Mouse (Mus musculus): ENCODE data around the gene Dkk3. TPM values are rescaled to one million over a fixed set of nuclear protein-coding genes. Genes with fewer than 3 reads are reported as not detected.
"Not testable (repeated sequence)": the region's sequence is repeated elsewhere in the genome, so short reads cannot be mapped to it uniquely, and the experiment has no call there.

Gene Dkk3
- total RNA-seq, 2 experiments from 2014 or later: not detected

- ATAC-seq (replicated peaks; ENCODE audit: poor library complexity): no peak
Measured at GRCm38 (mm10) chr7:112169955-112170692, 11.3 kb upstream of the Dkk3 start.

GRCm38 (mm10) chr7:112165593-112165992, 6.7 kb upstream of the Dkk3 start:
- no peak for ATAC-seq (replicated peaks; ENCODE audit: poor library complexity)

GRCm38 (mm10) chr7:112165032-112165431, 6.2 kb upstream of the Dkk3 start:
- not testable (repeated sequence) for ATAC-seq (replicated peaks; ENCODE audit: poor library complexity)

DNA sequence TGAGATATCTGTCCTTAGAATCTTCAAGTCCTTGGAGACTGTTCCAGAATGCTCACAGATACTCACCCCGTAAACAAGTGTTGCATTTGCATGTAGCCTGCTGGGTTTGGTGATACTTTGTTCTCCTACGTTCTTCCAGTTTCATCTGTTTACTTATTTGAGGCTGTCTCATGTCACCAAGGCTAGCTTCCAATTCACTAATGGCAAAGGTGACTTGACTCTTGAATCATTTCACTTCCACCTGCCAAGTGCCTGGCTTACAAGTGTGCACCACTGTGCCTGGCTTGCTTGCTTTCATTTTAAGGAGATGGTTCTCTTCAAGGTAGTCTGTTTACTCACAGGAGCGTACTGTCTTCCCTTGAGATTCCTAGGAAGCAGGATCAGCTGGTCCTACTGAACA, 5.6 kb upstream of the Dkk3 start:
- ATAC-seq (replicated peaks; ENCODE audit: poor library complexity): no peak

GRCm38 (mm10) chr7:112159835-112160234, 978 bp upstream of the Dkk3 start:
- ATAC-seq (replicated peaks; ENCODE audit: poor library complexity): 0 out of 2 replicates have a peak, but pooled peaks have one; percentile 41

DNA sequence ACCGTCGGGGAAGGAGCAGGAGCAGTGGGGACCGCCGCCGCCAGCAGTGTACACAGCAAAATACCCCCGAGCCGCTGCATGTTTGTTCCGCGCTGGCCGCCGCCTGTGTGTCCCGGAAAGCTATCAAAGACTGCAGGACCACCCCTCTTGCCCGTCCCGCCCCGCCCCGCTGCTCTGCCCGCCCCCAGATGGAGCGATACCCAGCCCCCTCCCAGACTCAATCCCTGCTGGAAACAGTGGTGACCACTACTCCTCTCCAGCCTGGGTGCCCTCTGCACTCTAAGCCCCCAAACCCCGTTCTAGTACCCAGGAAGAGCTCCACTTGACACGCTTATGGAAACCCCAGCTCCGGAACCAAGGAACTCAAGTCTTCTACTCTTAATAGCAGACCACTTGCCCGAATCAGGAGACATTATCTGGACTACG, 528 bp downstream of the Dkk3 start:
- ATAC-seq (replicated peaks; ENCODE audit: poor library complexity): no peak

GRCm38 (mm10) chr7:112157584-112158315, 1.1 kb downstream of the Dkk3 start:
- ATAC-seq (replicated peaks; ENCODE audit: poor library complexity): peak; percentile 24; the same call in 1 of the 2 replicates

DNA sequence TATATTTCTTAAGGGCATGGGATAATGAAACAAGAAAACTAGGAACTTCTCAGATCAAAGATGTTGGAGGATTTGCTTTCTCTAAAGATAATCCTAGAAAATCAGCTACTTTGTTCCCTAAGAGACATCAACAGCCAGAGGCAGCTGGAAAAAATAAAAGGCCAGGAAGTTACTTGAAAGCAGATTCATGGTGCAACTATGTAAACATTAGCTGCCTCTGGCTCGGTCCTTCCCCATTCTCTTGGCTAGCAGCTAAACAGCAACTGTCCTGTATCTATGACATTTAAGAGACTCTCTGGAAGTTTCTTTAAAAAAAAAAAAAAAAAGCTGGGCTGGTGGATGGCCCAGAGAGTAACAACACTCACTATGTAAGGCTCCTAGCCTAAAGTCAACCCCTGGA, 3.7 kb downstream of the Dkk3 start:
- no peak for ATAC-seq (replicated peaks; ENCODE audit: poor library complexity)

DNA sequence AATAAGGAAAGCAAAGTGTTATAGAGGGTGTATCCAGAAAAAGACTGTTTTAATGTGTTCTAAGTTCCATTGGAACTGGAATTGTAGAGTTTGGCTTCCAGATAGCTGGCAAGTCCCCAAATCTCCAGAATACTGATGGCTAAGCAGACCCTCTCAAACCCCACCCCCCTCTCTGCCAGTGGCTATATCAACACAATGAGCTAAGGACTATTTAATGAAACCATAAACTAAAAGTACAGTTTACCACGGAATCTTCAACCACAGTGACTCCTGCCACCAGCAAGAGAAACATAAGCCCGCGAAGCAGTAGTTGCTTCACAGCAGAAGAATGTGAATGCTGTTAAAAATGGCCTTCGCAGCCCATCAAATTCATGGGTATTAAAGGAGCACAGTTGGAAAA, 4.4 kb downstream of the Dkk3 start:
- ATAC-seq (replicated peaks; ENCODE audit: poor library complexity): no peak

DNA sequence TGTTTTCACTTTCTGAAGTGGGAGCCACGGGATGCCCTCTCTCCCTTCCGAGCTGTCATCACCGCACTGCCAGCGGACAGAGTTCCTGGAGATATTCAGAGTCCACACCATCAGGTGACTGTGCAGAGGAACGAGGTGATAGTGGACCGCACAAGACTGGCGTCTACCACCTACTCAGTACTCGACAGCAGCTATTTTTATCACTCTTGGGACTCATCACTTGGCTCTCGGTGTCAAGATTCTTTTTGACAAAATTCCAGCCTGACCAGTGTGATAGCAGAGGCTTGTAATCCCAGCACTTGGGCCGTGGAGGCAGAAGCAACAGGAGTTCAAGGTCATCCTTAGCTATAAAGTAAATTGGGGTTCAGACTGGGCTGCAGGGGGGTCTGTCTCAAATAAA, 9.7 kb downstream of the Dkk3 start:
- no peak for ATAC-seq (replicated peaks; ENCODE audit: poor library complexity)

DNA sequence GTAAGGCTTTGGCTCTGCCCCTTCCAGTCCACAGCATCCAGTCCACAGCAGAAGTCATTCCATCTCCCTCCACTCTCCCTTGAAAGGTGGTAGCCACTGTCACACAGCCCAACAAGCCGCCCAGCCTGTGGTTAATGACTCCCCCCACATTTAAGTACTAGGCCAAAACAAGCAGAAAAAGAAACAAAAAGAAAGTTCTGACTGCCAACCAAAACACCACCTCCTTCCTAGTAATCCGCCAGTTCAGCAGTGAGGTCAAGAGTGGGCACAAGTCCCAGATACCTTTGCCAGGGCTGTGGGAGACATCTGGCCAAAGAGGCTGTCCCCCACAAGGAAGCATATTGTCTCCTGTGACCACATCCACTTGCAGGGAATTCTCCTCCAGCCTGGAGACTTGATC, 10.9 kb downstream of the Dkk3 start:
- no peak for ATAC-seq (replicated peaks; ENCODE audit: poor library complexity)

DNA sequence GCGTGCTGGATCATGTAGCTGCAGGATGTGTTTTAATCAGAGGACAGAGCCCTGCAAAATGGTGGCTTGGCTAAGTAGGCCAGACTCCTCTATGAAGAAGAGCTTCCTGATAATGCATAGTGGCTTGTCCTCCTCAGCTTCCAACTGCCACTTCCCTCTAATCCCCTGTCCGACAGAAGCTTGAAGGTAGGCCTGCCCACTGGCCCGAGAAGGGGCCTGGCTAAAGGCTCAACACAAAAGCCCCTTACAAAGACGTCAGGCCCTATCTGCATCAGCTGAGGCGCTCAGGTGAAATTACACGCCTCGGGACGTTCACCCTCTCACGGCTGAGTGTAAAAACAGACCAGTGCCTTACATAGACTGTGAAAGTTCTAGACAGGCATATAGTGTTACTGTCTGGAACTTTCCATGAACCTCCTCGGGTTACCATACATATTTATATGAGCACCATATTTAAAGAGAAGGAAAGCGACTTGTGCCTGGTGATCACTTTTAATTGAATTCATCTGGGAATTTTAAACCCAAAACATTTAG, 14.1 kb downstream of the Dkk3 start:
- ATAC-seq (replicated peaks; ENCODE audit: poor library complexity): no peak

GRCm38 (mm10) chr7:112143978-112144377, 14.9 kb downstream of the Dkk3 start:
- ATAC-seq (replicated peaks; ENCODE audit: poor library complexity): no peak

GRCm38 (mm10) chr7:112143090-112143500, 15.8 kb downstream of the Dkk3 start:
- ATAC-seq (replicated peaks; ENCODE audit: poor library complexity): no peak

- ATAC-seq (replicated peaks; ENCODE audit: poor library complexity): no peak
Measured at GRCm38 (mm10) chr7:112142616-112143015, 16.2 kb downstream of the Dkk3 start.

DNA sequence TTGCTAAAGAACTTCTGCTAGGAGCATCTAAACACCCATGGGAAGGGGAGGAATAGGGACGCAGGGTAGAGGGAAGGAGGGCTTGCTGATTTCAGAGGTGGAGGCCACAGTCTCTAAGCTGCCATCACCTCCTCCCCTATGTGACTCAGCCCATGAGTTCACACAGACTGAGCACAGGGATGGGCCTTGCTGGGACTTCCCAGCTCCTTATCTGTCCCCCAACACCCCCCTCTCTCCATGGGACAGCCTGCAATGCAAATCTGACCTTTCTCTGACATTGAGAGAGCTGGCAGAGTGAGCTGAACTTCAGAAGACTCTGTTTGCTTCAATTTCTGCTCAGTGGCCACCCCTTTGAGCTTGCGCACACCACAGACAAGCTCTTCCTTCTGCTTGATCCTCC, 18.1 kb downstream of the Dkk3 start:
- ATAC-seq (replicated peaks; ENCODE audit: poor library complexity): no peak

DNA sequence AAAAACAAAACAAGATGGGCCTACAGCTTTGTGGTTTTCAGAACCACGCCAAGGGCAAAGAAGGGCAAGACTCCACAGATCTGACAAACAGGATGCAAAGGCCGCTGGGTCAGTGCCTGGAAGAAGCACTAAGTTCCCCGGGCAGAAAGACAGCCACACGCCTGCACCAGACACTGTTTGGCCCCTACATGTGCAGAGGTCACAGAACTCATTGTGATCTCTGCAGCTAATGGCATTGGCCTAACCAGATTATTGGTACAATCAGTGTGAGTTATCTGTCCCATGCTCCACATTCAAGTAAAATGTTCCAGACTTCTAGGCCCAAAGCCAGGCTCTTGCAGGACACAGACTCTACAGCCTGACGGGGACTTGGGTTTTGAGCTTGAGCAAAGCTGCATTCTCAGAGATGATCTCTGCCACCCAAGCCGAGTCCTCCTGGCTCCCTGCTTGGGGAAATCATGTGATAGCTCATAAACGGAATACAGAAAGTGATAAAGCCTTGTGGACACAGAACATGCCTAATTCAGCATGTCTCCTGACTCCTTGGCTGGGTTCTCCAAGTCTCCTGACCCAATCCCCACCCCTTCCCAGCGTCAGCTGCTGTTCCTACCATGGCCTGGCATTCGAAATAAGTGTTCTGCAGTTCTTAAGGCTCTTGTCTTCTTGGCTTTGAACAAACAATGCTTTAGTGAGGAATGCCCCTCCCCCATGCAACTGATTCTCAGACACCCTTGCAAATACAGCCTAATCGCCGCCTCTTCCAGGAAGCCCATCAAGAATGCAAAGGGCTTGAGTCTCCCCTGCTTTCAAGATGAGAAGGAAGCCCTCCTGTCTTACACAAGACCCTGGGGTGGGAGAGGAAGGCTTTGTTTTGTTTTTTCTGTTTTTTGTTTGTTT, 20.1 kb downstream of the Dkk3 start:
- ATAC-seq (replicated peaks; ENCODE audit: poor library complexity): no peak

- no peak for ATAC-seq (replicated peaks; ENCODE audit: poor library complexity)
Measured at GRCm38 (mm10) chr7:112138168-112138508, 20.7 kb downstream of the Dkk3 start.

DNA sequence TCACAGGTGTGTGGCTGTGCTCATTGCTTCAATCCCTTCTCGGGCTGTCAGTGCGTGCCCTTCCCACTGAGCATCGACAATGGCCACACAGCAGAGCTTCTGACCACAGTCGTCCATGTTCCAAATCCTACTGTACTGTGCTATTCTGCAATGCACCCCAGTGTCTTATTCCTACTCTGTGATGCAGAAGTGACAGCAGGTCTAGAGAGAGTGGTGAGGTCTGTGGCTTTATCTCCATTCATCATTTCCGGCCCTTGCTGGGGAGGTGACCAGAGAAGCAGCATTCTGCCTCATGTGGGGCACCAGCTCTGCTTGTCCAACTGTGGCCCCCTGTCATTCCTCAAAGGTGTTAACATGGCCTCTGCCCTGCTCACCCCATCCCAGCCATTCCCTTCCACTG, 22.3 kb downstream of the Dkk3 start:
- peak; percentile 34 for ATAC-seq (replicated peaks; ENCODE audit: poor library complexity)

DNA sequence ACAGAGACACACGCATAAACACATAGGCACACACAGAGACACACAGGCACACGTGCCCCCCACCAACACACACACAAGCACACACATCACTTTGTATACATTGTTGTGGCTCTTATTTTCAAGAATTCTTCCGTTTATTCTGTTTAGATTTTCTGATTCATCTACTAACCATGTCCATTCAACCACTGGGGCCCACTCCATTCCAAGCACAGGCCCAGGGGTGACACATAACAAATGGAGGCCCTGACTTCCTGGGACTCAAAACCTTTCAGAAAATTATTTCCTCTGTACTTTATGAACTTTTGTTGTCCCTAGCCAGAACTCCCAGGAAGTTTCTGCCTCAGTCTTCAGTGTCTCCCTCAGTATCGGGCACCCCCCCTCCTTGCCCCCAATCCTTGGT, 23.7 kb downstream of the Dkk3 start:
- ATAC-seq (replicated peaks; ENCODE audit: poor library complexity): no peak

GRCm38 (mm10) chr7:112133277-112133676, 25.6 kb downstream of the Dkk3 start:
- ATAC-seq (replicated peaks; ENCODE audit: poor library complexity): no peak

Measured in megakaryocyte progenitor cell, adult 5-6 weeks (primary cell).